In the genomic region with DNA sequence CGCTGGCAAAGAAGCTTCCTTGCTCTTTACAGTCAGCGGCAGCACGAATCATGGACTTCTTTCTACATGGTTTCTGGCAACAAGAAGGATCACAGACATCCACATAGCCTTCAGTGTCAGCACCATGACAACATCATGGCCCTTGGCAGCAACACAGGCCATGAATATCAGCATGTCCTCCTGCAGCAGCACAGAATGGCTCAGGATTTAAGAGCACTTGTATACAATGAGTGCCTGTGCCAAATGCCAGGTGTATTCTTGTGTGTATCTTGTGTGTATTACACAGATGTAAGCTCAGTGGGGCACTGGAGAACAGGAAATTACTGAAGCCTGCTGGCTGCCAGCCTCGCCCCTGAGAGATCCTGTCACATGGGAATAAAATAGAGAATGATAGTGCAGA, we compare ENCODE assay signal across 21 mouse cellular contexts. TPM values are rescaled to one million over a fixed set of nuclear protein-coding genes. Genes with fewer than 3 reads are reported as not detected.
DNase-seq lines count a peak whose midpoint lies in the region; ATAC-seq lines count a peak whose summit lies in the region.
"Had no signal": no experiment of that assay in that cellular context is flagged by ENCODE, and none has a peak within 500 bp of the region (broad histone marks: within the 10 kb centered on the region; RNA-seq: fewer than 3 reads in every experiment).

No protein-coding gene starts in this region.

- DNase-seq in adrenal gland, adult 2 months = peak; percentile 43
- DNase-seq in adrenal gland, postnatal 4 days (ENCODE audit: low spot score in 2 of 2) = no peak
- no peak for DNase-seq in heart, adult 8-10 months (ENCODE audit: low spot score)
- no peak for DNase-seq in neural tube, embryonic 10.5 days (ENCODE audit: extremely low spot score, low spot score)
- DNase-seq in thymus, postnatal 36 days = peak; percentile 14 to 34
- DNase-seq: cerebellum, adult 2 months; gastrocnemius, postnatal 14 days; heart, adult 18-20 months; kidney, adult 2 months; kidney, postnatal 14 days; liver; lung, postnatal 10 days; spleen, adult 18-20 months had no signal

- H3K4me1 ChIP-seq in heart, embryonic 16.5 days (ENCODE audit: control insufficient read depth, insufficient read depth, low read length) = peaks cover 24% of the 10 kb centered on the region
- H3K4me1 ChIP-seq in neural tube, embryonic 13.5 days (replicated peaks) = peaks cover 57% of the 10 kb centered on the region
- H3K4me1 ChIP-seq: embryonic facial prominence, embryonic 10.5 days had no signal

- 0 out of 2 replicates have a peak overlapping the region, but pooled peaks have one; percentile 28 for H3K27ac ChIP-seq in heart, embryonic 16.5 days (ENCODE audit: low read length)
- H3K27ac ChIP-seq in neural tube, embryonic 13.5 days (replicated peaks) = peak overlapping the region; percentile 23; the same call in 1 of the 2 replicates
- H3K27ac ChIP-seq: embryonic facial prominence, embryonic 10.5 days; forebrain, embryonic 12.5 days; midbrain, embryonic 15.5 days had no signal

- H3K4me2 ChIP-seq in heart, embryonic 16.5 days (ENCODE audit: low read depth, low read length) = no peak overlapping the region
- no peak overlapping the region for H3K4me2 ChIP-seq in neural tube, embryonic 13.5 days
- H3K4me2 ChIP-seq: forebrain, embryonic 12.5 days; midbrain, embryonic 15.5 days had no signal

- H3K9me3 ChIP-seq in heart, embryonic 16.5 days (replicated peaks; ENCODE audit: control insufficient read depth, low read length) = no peaks in the 10 kb centered on the region; the same call in 1 of the 2 replicates
- H3K9me3 ChIP-seq in neural tube, embryonic 13.5 days = no peaks in the 10 kb centered on the region
- H3K9me3 ChIP-seq: embryonic facial prominence, embryonic 10.5 days; forebrain, embryonic 12.5 days; midbrain, embryonic 15.5 days had no signal

- ATAC-seq in heart, embryonic 16.5 days (replicated peaks; ENCODE audit: extremely low read depth, insufficient read depth, low FRiP score) = no peak
- no peak for ATAC-seq in neural tube, embryonic 13.5 days (ENCODE audit: low read depth)
- ATAC-seq in frontal cortex, adult (ENCODE audit: low TSS enrichment) = no peak
- ATAC-seq: activated CD4-positive, CD25-positive, alpha-beta regulatory T cell, adult 4 months; midbrain, embryonic 15.5 days had no signal

- H3K36me3 ChIP-seq in heart, embryonic 16.5 days (ENCODE audit: control insufficient read depth, insufficient read depth) = no peaks in the 10 kb centered on the region
- no peaks in the 10 kb centered on the region for H3K36me3 ChIP-seq in neural tube, embryonic 13.5 days
- H3K36me3 ChIP-seq: embryonic facial prominence, embryonic 10.5 days; forebrain, embryonic 12.5 days; G1E; midbrain, embryonic 15.5 days had no signal

- no peak overlapping the region for H3K4me3 ChIP-seq in heart, embryonic 16.5 days (ENCODE audit: low read length)
- no peak overlapping the region for H3K4me3 ChIP-seq in neural tube, embryonic 13.5 days
- H3K4me3 ChIP-seq: embryonic facial prominence, embryonic 10.5 days; forebrain, embryonic 12.5 days; midbrain, embryonic 15.5 days had no signal

- no peak overlapping the region for H3K9ac ChIP-seq in heart, embryonic 16.5 days (ENCODE audit: low read length)
- no peak overlapping the region for H3K9ac ChIP-seq in neural tube, embryonic 13.5 days
- H3K9ac ChIP-seq: forebrain, embryonic 12.5 days; midbrain, embryonic 15.5 days had no signal

- H3K27me3 ChIP-seq in heart, embryonic 16.5 days (ENCODE audit: control insufficient read depth, insufficient read depth, low read length) = 0 out of 2 replicates have a peak, but pooled peaks cover 3% of the 10 kb centered on the region
- H3K27me3 ChIP-seq in neural tube, embryonic 13.5 days = no peaks in the 10 kb centered on the region
- H3K27me3 ChIP-seq: midbrain, embryonic 15.5 days had no signal

- 71% methylated on average over 4 of the region's 4 CpGs for WGBS in heart, embryonic 16.5 days
- 75% methylated on average over 4 of the region's 4 CpGs for WGBS in neural tube, embryonic 13.5 days

RNA-seq across cellular contexts. Expression of a gene that starts 57.5 kb away (rescaled TPM):
- total RNA-seq in adrenal gland, adult 2 months (2021) = 10 to 100 TPM; 46.9 to 64.0 TPM
- polyA plus RNA-seq in adrenal gland, adult 2 months (2012; rRNA removed) = 11.1 and 11.4 TPM in 2 replicates
- 10 to 100 TPM; 65.3 to 81.1 TPM for total RNA-seq in adrenal gland, postnatal 4 days (2021)
- 32.9 and 35.6 TPM in 2 replicates for polyA plus RNA-seq in heart, embryonic 16.5 days (2015; fragmentation: Nextera tagmentation; extraction: Ambion mirVana)
- total RNA-seq in heart, adult 8-10 months (2022) = 10 to 100 TPM; 32.0 to 40.3 (median 33.8) TPM
- polyA plus RNA-seq in neural tube, embryonic 13.5 days (2015; fragmentation: Nextera tagmentation; extraction: Ambion mirVana) = 61.4 and 64.5 TPM in 2 replicates
- total RNA-seq: G1E had no signal
- polyA plus RNA-seq: G1E had no signal

Comparison
In these comparisons a context has a peak if more than half of its experiments do, and no peak if none do; other contexts are left out.
1. DNase-seq: peak in adrenal gland, adult 2 months (single experiment) and thymus, postnatal 36 days (2 of 2); none in adrenal gland, postnatal 4 days (0 of 2), heart, adult 8-10 months (single experiment) and neural tube, embryonic 10.5 days (single experiment).